Mouse (Mus musculus): ENCODE measurements around the gene Myrf.

Gene Myrf

GRCm38 (mm10) chr19:10240654-10241305 lies at the start of gene Myrf:
Gene Myrf (minus strand): TSS chr19:10240748.
- DNase-seq (ENCODE audit: low spot score): peak; percentile 51

- no peak for DNase-seq (ENCODE audit: low spot score)
These were observed 49.1 kb upstream of the Myrf start for GRCm38 (mm10) chr19:10289609-10290150.

- DNase-seq (ENCODE audit: low spot score): no peak
These were observed 47.8 kb upstream of the Myrf start for GRCm38 (mm10) chr19:10288125-10289040.

GRCm38 (mm10) chr19:10286458-10286872 lies 45.9 kb upstream of the Myrf start:
- DNase-seq (ENCODE audit: low spot score): no peak

- no peak for DNase-seq (ENCODE audit: low spot score)
These were observed 40.4 kb upstream of the Myrf start for GRCm38 (mm10) chr19:10280771-10281540.

GRCm38 (mm10) chr19:10279668-10280067 lies 39.1 kb upstream of the Myrf start:
- no peak for DNase-seq (ENCODE audit: low spot score)

GRCm38 (mm10) chr19:10278669-10279324 lies 38.2 kb upstream of the Myrf start:
- DNase-seq (ENCODE audit: low spot score): no peak

- no peak for DNase-seq (ENCODE audit: low spot score)
These were observed 37.2 kb upstream of the Myrf start for GRCm38 (mm10) chr19:10277759-10278158.

- no peak for DNase-seq (ENCODE audit: low spot score)
These were observed 36.8 kb upstream of the Myrf start for GRCm38 (mm10) chr19:10277331-10277730.

GRCm38 (mm10) chr19:10276483-10277144 lies 36.1 kb upstream of the Myrf start:
- no peak for DNase-seq (ENCODE audit: low spot score)

- DNase-seq (ENCODE audit: low spot score): no peak
These were observed 33.5 kb upstream of the Myrf start for GRCm38 (mm10) chr19:10274056-10274455.

- no peak for DNase-seq (ENCODE audit: low spot score)
These were observed 32.2 kb upstream of the Myrf start for GRCm38 (mm10) chr19:10272746-10273145.

GRCm38 (mm10) chr19:10271592-10271991 lies 31.0 kb upstream of the Myrf start:
- DNase-seq (ENCODE audit: low spot score): no peak

- DNase-seq (ENCODE audit: low spot score): no peak
These were observed 29.8 kb upstream of the Myrf start for GRCm38 (mm10) chr19:10270356-10270755.

- DNase-seq (ENCODE audit: low spot score): no peak
These were observed 28.3 kb upstream of the Myrf start for GRCm38 (mm10) chr19:10268851-10269250.

- DNase-seq (ENCODE audit: low spot score): no peak
These were observed 27.4 kb upstream of the Myrf start for GRCm38 (mm10) chr19:10267953-10268352.

GRCm38 (mm10) chr19:10267057-10267456 lies 26.5 kb upstream of the Myrf start:
- DNase-seq (ENCODE audit: low spot score): no peak

- peak; percentile 53 for DNase-seq (ENCODE audit: low spot score)
These were observed 25.8 kb upstream of the Myrf start for GRCm38 (mm10) chr19:10266196-10266850.

- DNase-seq (ENCODE audit: low spot score): no peak
These were observed 20.8 kb upstream of the Myrf start for GRCm38 (mm10) chr19:10261369-10261768.

GRCm38 (mm10) chr19:10258279-10259011 lies 17.9 kb upstream of the Myrf start:
- peak; percentile 70 for DNase-seq (ENCODE audit: low spot score)
